Mouse (Mus musculus) stomach, embryonic 14.5 days (tissue): Measurements from ENCODE around the gene Cstad. TPM values are rescaled to one million over a fixed set of nuclear protein-coding genes. Genes with fewer than 3 reads are reported as not detected.

Experiments used
- ATAC-seq: fragments of 200-750 bp; cut with Nextera tagmentation; 2 replicates; pipeline ENCODE4 v1.8.0; 2017; ENCODE audit warnings: low read depth, moderate TSS enrichment; ENCODE audit not compliant: insufficient number of reproducible peaks, insufficient read depth, low FRiP score
- H3K27ac ChIP-seq: fragments of 300-500 bp; sonication (generic); 2 replicates; pipeline ENCODE4 v1.5.1; 2014; ENCODE audit warnings: mild to moderate bottlenecking, low read length, moderate library complexity, mixed read lengths
- H3K27me3 ChIP-seq: fragments of 300-500 bp; sonication (generic); 2 replicates; pipeline ENCODE4 v1.6.1; 2014; ENCODE audit warnings: low read length, control low read depth, mixed read lengths; ENCODE audit not compliant: control insufficient read depth, insufficient read depth
- H3K36me3 ChIP-seq: fragments of 300-500 bp; sonication (generic); 2 replicates; pipeline ENCODE4 v1.6.1; 2014; ENCODE audit warnings: mild to moderate bottlenecking, control low read depth, low read length, moderate library complexity, mixed read lengths; ENCODE audit not compliant: control insufficient read depth, insufficient read depth
- H3K4me1 ChIP-seq: fragments of 300-500 bp; sonication (generic); 2 replicates; pipeline ENCODE4 v1.6.1; 2014; ENCODE audit warnings: low read length, control low read depth, mixed read lengths; ENCODE audit not compliant: control insufficient read depth, insufficient read depth
- H3K4me2 ChIP-seq: fragments of 300-500 bp; sonication (generic); replicated peaks from 2 replicates; pipeline ENCODE4 v1.6.1; 2014; ENCODE audit warnings: low read depth, low read length, control low read depth
- H3K4me3 ChIP-seq: fragments of 300-500 bp; sonication (generic); 2 replicates; pipeline ENCODE4 v1.5.1; 2014; ENCODE audit warnings: low read depth, low read length, control low read depth
- H3K9ac ChIP-seq: fragments of 300-500 bp; sonication (generic); replicated peaks from 2 replicates; pipeline ENCODE4 v1.6.1; 2014; ENCODE audit warnings: low read depth, mild to moderate bottlenecking, control low read depth, low read length, moderate library complexity, mixed read lengths
- H3K9me3 ChIP-seq: fragments of 300-500 bp; sonication (generic); 2 replicates; pipeline ENCODE4 v1.6.1; 2016; ENCODE audit warnings: low read depth, low read length, control low read depth; ENCODE audit not compliant: control insufficient read depth
- WGBS: fragments of 180-500 bp; shearing (Covaris S2); extraction: QIAGEN DNeasy Blood & Tissue Kit; methylation state at CpG from one replicate; pipeline ENCODE4 v1.1.7; 2014; 5-methylcytosine and 5-hydroxymethylcytosine counted together
- polyA plus RNA-seq: library from polyadenylated mRNA; unstranded; fragments of >200 nt; fragmentation: Nextera tagmentation; extraction: Ambion mirVana; gene quantifications from 2 replicates; pipeline ENCODE4 v1.2.1, GENCODE M21; 2014

Cstad gene
- polyA plus RNA-seq, 1 experiment from 2014 or later = 2.1 TPM

- Histone ChIP-seq H3K4me3 (peak overlapping the region; percentile 8), H3K4me2 (peak overlapping the region; percentile 41), H3K36me3 (no peaks in the 10 kb centered on the region), H3K27me3 (no peaks in the 10 kb centered on the region), H3K4me1 (peaks cover 19% of the 10 kb centered on the region), H3K9me3 (no peaks in the 10 kb centered on the region), H3K9ac (no peak overlapping the region), H3K27ac (peak overlapping the region; percentile 89)
- ATAC-seq = peak; percentile 46; the same call in 1 of the 2 replicates
- WGBS = 2% methylated on average over 18 of the region's 18 CpGs
Observed at GRCm38 (mm10) chr2:30613574-30613973, 18.7 kb downstream of the Cstad start.

DNA sequence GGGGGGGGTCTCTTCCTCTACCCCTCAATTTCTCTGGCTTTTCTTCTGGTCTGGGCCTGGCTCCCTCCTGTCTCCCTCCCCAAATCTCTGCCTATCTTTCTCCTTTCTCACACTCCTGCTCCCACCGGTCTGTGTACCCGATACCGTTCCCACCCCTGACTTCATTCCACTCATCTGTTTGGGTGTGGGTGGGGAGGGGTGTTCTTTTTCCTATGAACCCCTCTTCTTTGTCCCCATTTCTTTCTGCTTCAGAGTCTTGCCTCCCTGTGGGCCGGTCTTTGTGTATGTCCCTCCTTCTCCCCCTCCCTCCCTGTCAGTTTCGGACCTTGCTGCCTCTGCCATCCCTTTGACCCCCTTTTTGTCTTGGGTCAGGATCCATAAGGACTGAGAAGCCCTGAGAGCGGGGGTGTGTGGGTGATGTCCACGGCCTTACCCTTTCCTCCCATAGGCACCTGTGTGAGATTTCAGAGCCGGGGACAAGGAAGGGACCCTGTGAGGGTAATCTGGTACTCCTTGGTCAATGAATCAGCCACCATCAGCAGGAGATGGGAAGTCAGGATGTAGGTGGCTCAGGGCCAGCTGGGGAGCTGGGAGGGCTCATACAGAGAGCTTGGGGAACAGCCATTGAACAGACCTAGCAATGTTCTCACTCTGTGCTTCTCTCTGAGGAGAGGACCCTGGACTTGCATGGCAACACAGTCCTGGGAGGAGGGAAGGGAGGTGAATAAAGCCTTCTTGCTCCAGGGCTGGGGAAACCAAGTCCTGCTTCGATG is 19.5 kb downstream of the Cstad start:
- no peaks in the 10 kb centered on the region; the same call in 1 of the 2 replicates for H3K9me3 ChIP-seq
- no peak for ATAC-seq
- H3K9ac ChIP-seq = no peak overlapping the region
- H3K4me1 ChIP-seq = peaks cover 23% of the 10 kb centered on the region
- peak overlapping the region; percentile 8 for H3K4me3 ChIP-seq
- H3K27ac ChIP-seq = peak overlapping the region; percentile 89
- peak overlapping the region; percentile 41 for H3K4me2 ChIP-seq
- 33% methylated on average over 9 of the region's 9 CpGs for WGBS
- H3K27me3 ChIP-seq = no peaks in the 10 kb centered on the region
- H3K36me3 ChIP-seq = no peaks in the 10 kb centered on the region

- 95% methylated on average over 2 of the region's 2 CpGs for WGBS
- no peaks in the 10 kb centered on the region for H3K36me3 ChIP-seq
- no peaks in the 10 kb centered on the region for H3K27me3 ChIP-seq
- ATAC-seq = no peak
- H3K27ac ChIP-seq = no peak overlapping the region
- no peak overlapping the region for H3K4me2 ChIP-seq
- H3K4me3 ChIP-seq = no peak overlapping the region
- no peaks in the 10 kb centered on the region; the same call in 1 of the 2 replicates for H3K9me3 ChIP-seq
- H3K4me1 ChIP-seq = peaks cover 23% of the 10 kb centered on the region
- no peak overlapping the region for H3K9ac ChIP-seq
Observed at GRCm38 (mm10) chr2:30615869-30616268, 21.0 kb downstream of the Cstad start.

GRCm38 (mm10) chr2:30616464-30616863 is 21.6 kb downstream of the Cstad start:
- WGBS = 73% methylated on average over 6 of the region's 6 CpGs
- Histone ChIP-seq H3K9me3 (no peaks in the 10 kb centered on the region; the same call in 1 of the 2 replicates), H3K4me2 (no peak overlapping the region), H3K27me3 (no peaks in the 10 kb centered on the region), H3K4me3 (no peak overlapping the region), H3K27ac (no peak overlapping the region), H3K36me3 (no peaks in the 10 kb centered on the region), H3K9ac (no peak overlapping the region), H3K4me1 (peaks cover 23% of the 10 kb centered on the region)
- no peak for ATAC-seq

DNA sequence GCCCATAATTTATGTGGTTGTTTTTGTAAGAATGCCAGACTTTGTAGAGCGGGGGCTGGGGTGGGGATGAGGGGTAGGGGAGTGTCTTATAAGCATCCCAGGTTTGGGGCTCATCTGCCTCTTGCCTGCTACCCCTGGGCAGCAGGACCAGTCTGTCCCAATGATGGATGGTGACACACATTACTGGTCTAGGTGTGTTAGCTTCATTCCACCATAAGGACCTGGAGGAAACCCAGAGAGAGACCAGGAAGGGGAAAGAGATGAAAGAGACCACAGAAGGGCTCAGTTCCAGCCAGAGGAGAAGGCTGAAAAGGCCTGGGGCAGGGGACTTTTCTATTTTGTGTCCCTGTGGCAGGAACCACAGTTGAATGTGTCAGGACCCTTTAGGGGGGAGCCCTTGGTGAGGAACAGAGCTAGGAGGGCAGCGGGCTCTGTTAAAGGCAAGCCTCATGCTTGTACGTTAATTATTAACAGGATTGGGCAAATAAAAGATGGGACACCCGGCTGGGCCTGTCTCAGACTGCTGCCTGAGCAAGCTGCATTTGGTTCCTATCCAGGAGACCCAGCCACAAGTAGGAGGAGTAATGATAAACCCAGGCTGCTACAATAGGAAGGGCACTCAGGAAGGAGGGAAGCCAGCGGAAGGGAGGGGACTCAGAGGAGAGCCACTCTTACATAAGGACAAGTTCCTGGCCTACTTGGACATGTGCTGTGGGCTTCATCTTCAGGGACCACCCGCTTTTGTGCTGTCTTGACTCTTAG is 23.8 kb downstream of the Cstad start:
- Histone ChIP-seq H3K9me3 (no peaks in the 10 kb centered on the region; the same call in 1 of the 2 replicates), H3K4me2 (no peak overlapping the region), H3K27me3 (no peaks in the 10 kb centered on the region), H3K36me3 (no peaks in the 10 kb centered on the region), H3K4me1 (peaks cover 23% of the 10 kb centered on the region), H3K27ac (peak overlapping the region; percentile 87), H3K9ac (no peak overlapping the region), H3K4me3 (no peak overlapping the region)
- 56% methylated on average over 6 of the region's 6 CpGs for WGBS
- peak; percentile 87 for ATAC-seq

GRCm38 (mm10) chr2:30623873-30624272 is 29.0 kb downstream of the Cstad start:
- H3K9me3 ChIP-seq = no peaks in the 10 kb centered on the region; the same call in 1 of the 2 replicates
- H3K9ac ChIP-seq = no peak overlapping the region
- H3K27ac ChIP-seq = no peak overlapping the region
- H3K4me2 ChIP-seq = no peak overlapping the region
- no peaks in the 10 kb centered on the region for H3K27me3 ChIP-seq
- no peaks in the 10 kb centered on the region for H3K36me3 ChIP-seq
- peaks cover under 1% of the 10 kb centered on the region; the same call in 1 of the 2 replicates for H3K4me1 ChIP-seq
- ATAC-seq = no peak
- no peak overlapping the region for H3K4me3 ChIP-seq
- WGBS = 75% methylated on average over 10 of the region's 10 CpGs

DNA sequence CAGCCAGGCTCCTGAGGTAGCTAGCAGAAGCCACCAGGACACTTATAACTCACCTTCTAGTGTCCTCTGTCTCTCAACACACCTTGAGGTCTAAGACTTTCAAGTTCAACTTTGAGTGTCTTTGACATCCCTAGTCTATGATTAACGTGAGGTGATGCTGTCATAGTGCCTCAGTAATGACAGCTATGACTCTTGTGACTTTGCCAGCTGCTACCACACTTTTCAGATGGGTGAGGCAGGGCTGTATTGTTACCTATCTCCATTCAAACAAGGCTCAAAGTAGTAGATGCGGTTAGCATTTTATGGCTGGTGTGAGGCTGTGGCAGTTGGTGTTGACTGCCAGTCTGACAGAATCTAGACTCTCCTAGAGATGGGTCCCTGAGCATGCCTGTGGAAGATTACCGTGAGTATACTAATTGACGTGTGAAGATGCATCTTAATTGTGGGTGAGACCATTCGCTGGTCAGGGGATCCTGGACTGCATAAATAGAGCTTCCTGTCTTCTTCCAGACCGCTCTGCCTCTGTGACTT is 30.5 kb downstream of the Cstad start:
- Histone ChIP-seq H3K4me3 (no peak overlapping the region), H3K27ac (0 out of 2 replicates have a peak overlapping the region, but pooled peaks have one; percentile 48), H3K36me3 (no peaks in the 10 kb centered on the region), H3K9ac (no peak overlapping the region), H3K27me3 (no peaks in the 10 kb centered on the region), H3K9me3 (no peaks in the 10 kb centered on the region), H3K4me1 (no peaks in the 10 kb centered on the region), H3K4me2 (no peak overlapping the region)
- 78% methylated on average over 6 of the region's 6 CpGs for WGBS
- ATAC-seq = no peak

DNA sequence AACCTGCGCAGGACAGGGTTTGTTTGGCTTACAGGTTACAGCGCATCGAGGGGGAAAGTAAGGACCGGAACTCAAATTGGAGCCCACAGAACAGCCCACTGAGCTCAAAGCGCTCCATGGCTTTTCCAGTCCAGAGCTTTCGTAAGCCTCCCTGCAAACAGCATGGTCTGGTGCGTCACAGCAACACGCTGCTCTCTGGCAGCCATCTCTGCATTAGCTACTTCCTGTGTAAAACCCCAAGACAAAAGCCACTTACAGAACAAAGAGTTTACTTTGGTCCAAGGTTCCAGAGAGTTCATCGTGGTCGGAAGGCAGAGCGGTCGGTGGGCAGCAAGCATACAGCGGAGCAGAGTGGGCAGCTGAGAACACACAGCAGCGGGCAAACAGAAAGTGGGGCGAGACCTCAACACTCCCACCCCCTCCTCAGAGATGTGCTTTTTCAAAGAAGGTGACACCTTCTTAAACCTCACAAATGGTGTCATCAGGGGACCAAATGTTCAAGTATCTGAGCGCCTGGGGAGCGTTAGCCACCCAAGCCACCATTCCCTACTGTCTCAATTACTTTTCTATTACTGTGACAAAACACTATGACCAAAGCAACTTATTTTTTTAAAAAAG is 31.3 kb downstream of the Cstad start:
- no peak for ATAC-seq
- H3K4me3 ChIP-seq = no peak overlapping the region
- 58% methylated on average over 17 of the region's 17 CpGs for WGBS

More for the DNA sequence above, 31.3 kb downstream of the Cstad start:
- H3K9ac ChIP-seq = no peak overlapping the region
- H3K27me3 ChIP-seq = no peaks in the 10 kb centered on the region
- no peaks in the 10 kb centered on the region for H3K4me1 ChIP-seq
- no peak overlapping the region for H3K4me2 ChIP-seq
- no peaks in the 10 kb centered on the region for H3K36me3 ChIP-seq
- H3K27ac ChIP-seq = 0 out of 2 replicates have a peak overlapping the region, but pooled peaks have one; percentile 48
- H3K9me3 ChIP-seq = no peaks in the 10 kb centered on the region
